Mouse (Mus musculus) c-Kit-positive CD71-positive TER-119-positive erythroid progenitor cells, embryonic 14.5 days (primary cell): Measurements from ENCODE around the gene Eps8l1.

Experiments
- DNase-seq: peaks from one replicate; pipeline ENCODE4 v3.0.0-alpha.2; 2013; ENCODE audit warnings: low spot score

Gene Eps8l1

GRCm38 (mm10) chr7:4478021-4478795 lies 17.7 kb downstream of the Eps8l1 start:
- no peak for DNase-seq

GRCm38 (mm10) chr7:4478796-4479291 lies 18.4 kb downstream of the Eps8l1 start:
- no peak for DNase-seq

GRCm38 (mm10) chr7:4479674-4480073 lies 19.2 kb downstream of the Eps8l1 start:
- DNase-seq, result no peak

GRCm38 (mm10) chr7:4482281-4482680 lies 21.8 kb downstream of the Eps8l1 start:
- DNase-seq, result no peak

GRCm38 (mm10) chr7:4491308-4491707 lies 30.8 kb downstream of the Eps8l1 start:
- DNase-seq, result no peak

- no peak for DNase-seq
Observed at GRCm38 (mm10) chr7:4492284-4493224, 32.1 kb downstream of the Eps8l1 start.

GRCm38 (mm10) chr7:4493991-4494390 lies 33.5 kb downstream of the Eps8l1 start:
- no peak for DNase-seq

GRCm38 (mm10) chr7:4496468-4496867 lies 36.0 kb downstream of the Eps8l1 start:
- no peak for DNase-seq

GRCm38 (mm10) chr7:4497271-4497903 lies 36.9 kb downstream of the Eps8l1 start:
- no peak for DNase-seq

- DNase-seq, result no peak
Observed at GRCm38 (mm10) chr7:4498251-4498650, 37.8 kb downstream of the Eps8l1 start.

- no peak for DNase-seq
Observed at GRCm38 (mm10) chr7:4499034-4499433, 38.6 kb downstream of the Eps8l1 start.

GRCm38 (mm10) chr7:4500892-4501471 lies 40.5 kb downstream of the Eps8l1 start:
- DNase-seq, result no peak

- DNase-seq, result peak; percentile 89
Observed at GRCm38 (mm10) chr7:4501558-4502397, 41.3 kb downstream of the Eps8l1 start, which contains the start of gene Ppp1r12c. Gene Ppp1r12c, minus strand, starts transcription at chr7:4501680.

- DNase-seq, result peak; percentile 78
Observed at GRCm38 (mm10) chr7:4502421-4503090, 42.1 kb downstream of the Eps8l1 start.

GRCm38 (mm10) chr7:4503100-4503499 lies 42.6 kb downstream of the Eps8l1 start:
- DNase-seq, result no peak

- no peak for DNase-seq
Observed at GRCm38 (mm10) chr7:4503858-4504257, 43.4 kb downstream of the Eps8l1 start.

- DNase-seq, result no peak
Observed at GRCm38 (mm10) chr7:4504646-4505435, 44.4 kb downstream of the Eps8l1 start.

- DNase-seq, result no peak
Observed at GRCm38 (mm10) chr7:4507220-4507619, 46.7 kb downstream of the Eps8l1 start.

- no peak for DNase-seq
Observed at GRCm38 (mm10) chr7:4508062-4508738, 47.7 kb downstream of the Eps8l1 start.
